Comparison of ENCODE assay signal across 17 mouse cellular contexts in genomic region chr17:68754789-68755188, GRCm38 (mm10).
DNase-seq lines count a peak whose midpoint lies in the region; ATAC-seq lines count a peak whose summit lies in the region.
"Had no signal": no experiment of that assay in that cellular context is flagged by ENCODE, and none has a peak within 500 bp of the region (broad histone marks: within the 10 kb centered on the region; RNA-seq: fewer than 3 reads in every experiment).

No protein-coding gene starts in this region.

- ATAC-seq in frontal cortex, adult (ENCODE audit: low TSS enrichment) = peak; percentile 65
- ATAC-seq: CD4-positive, CD25-positive, alpha-beta regulatory T cell, adult 4 months; forebrain, embryonic 13.5 days; forebrain, postnatal 0 days; hindbrain, postnatal 0 days had no signal

- intact Hi-C loops in left cerebral cortex, postnatal 4 days (cut with DNase I) = no loop called here

- no peak for DNase-seq in frontal cortex, postnatal 25 days (ENCODE audit: low spot score in 2 of 2)
- DNase-seq in left cerebral cortex, adult 18-20 months (ENCODE audit: low spot score in 2 of 2) = peak; percentile 26 to 50
- DNase-seq in left cerebral cortex, postnatal 4 days = no peak
- DNase-seq in right cerebral cortex, adult 2 months (ENCODE audit: low spot score in 2 of 2) = peak; percentile 39 to 45
- no peak for DNase-seq in right cerebral cortex, postnatal 4 days
- DNase-seq in thymus, postnatal 36 days = no peak
- DNase-seq: adrenal gland, postnatal 10 days; B cell, adult 2 months; cerebellum, adult 18-20 months; cerebellum, postnatal 10 days; forebrain, postnatal 0 days; gastrocnemius, postnatal 14 days; heart, postnatal 10 days had no signal

Comparison
In these comparisons a context has a peak if more than half of its experiments do, and no peak if none do; other contexts are left out.
1. DNase-seq: peak in left cerebral cortex, adult 18-20 months (2 of 2) and right cerebral cortex, adult 2 months (2 of 2); none in frontal cortex, postnatal 25 days (0 of 2), left cerebral cortex, postnatal 4 days (single experiment), right cerebral cortex, postnatal 4 days (single experiment) and thymus, postnatal 36 days (0 of 2).